8 mouse cellular contexts compared by ENCODE assay signal in genomic region chr2:120348120-120348519, GRCm38 (mm10). TPM values are rescaled to one million over a fixed set of nuclear protein-coding genes. Genes with fewer than 3 reads are reported as not detected.
DNase-seq lines count a peak whose midpoint lies in the region; ATAC-seq lines count a peak whose summit lies in the region.

No protein-coding gene starts in this region.

- no peaks in the 10 kb centered on the region for H3K9me3 ChIP-seq in heart, embryonic 12.5 days (replicated peaks)
- H3K9me3 ChIP-seq in hindbrain, embryonic 14.5 days (ENCODE audit: control insufficient read depth, low read length), result no peaks in the 10 kb centered on the region

- no peaks in the 10 kb centered on the region for H3K27me3 ChIP-seq in heart, embryonic 12.5 days (replicated peaks)
- H3K27me3 ChIP-seq in hindbrain, embryonic 14.5 days (ENCODE audit: control insufficient read depth, insufficient read depth, low read length), result no peaks in the 10 kb centered on the region

- peaks cover 13% of the 10 kb centered on the region for H3K4me1 ChIP-seq in heart, embryonic 12.5 days (replicated peaks)
- 0 out of 2 replicates have a peak, but pooled peaks cover 5% of the 10 kb centered on the region for H3K4me1 ChIP-seq in brown adipose tissue, adult 24 weeks (ENCODE audit: control insufficient read depth, insufficient read depth, insufficient read length, low read length)
- peaks cover 14% of the 10 kb centered on the region for H3K4me1 ChIP-seq in hindbrain, embryonic 14.5 days (replicated peaks; ENCODE audit: control insufficient read depth, insufficient read depth, low read length)

- H3K4me2 ChIP-seq in heart, embryonic 12.5 days, result no peak overlapping the region
- no peak overlapping the region for H3K4me2 ChIP-seq in hindbrain, embryonic 14.5 days (replicated peaks)

- 70% methylated on average over 9 of the region's 9 CpGs for WGBS in heart, embryonic 12.5 days
- 87% methylated on average over 9 of the region's 9 CpGs for WGBS in hindbrain, embryonic 14.5 days

- no peak overlapping the region for H3K27ac ChIP-seq in heart, embryonic 12.5 days (ENCODE audit: poor library complexity, severe bottlenecking)
- peak overlapping the region; percentile 54 for H3K27ac ChIP-seq in brown adipose tissue, adult 24 weeks (replicated peaks; ENCODE audit: low read depth, low read length)
- H3K27ac ChIP-seq in hindbrain, embryonic 14.5 days, result no peak overlapping the region

- no peak overlapping the region for H3K4me3 ChIP-seq in heart, embryonic 12.5 days
- 0 out of 2 replicates have a peak overlapping the region, but pooled peaks have one; percentile 13 for H3K4me3 ChIP-seq in brown adipose tissue, adult 24 weeks (ENCODE audit: insufficient read depth, low read depth, low read length)
- no peak overlapping the region for H3K4me3 ChIP-seq in hindbrain, embryonic 14.5 days (replicated peaks; ENCODE audit: low read length)

- H3K36me3 ChIP-seq in heart, embryonic 12.5 days, result peaks cover 53% of the 10 kb centered on the region
- peaks cover 62% of the 10 kb centered on the region for H3K36me3 ChIP-seq in hindbrain, embryonic 14.5 days (replicated peaks; ENCODE audit: control insufficient read depth, insufficient read depth)

- ATAC-seq in heart, embryonic 12.5 days (ENCODE audit: insufficient number of reproducible peaks, low FRiP score), result no peak
- no peak for ATAC-seq in hindbrain, embryonic 14.5 days (ENCODE audit: low FRiP score)

- DNase-seq in heart, adult 11 months, result peak; percentile 97
- DNase-seq in kidney, postnatal 25 days, result peak; percentile 49 to 75
- DNase-seq in naive thymus-derived CD4-positive, alpha-beta T cell, adult 2 months (ENCODE audit: low read depth), result peak; percentile 40
- DNase-seq in frontal cortex, postnatal 25 days (ENCODE audit: low spot score in 2 of 2), result no peak
- DNase-seq in ovary, postnatal 36 days (ENCODE audit: low spot score), result no peak
- DNase-seq in hindbrain, embryonic 14.5 days (ENCODE audit: low spot score), result no peak

- no peak overlapping the region for H3K9ac ChIP-seq in heart, embryonic 12.5 days
- no peak overlapping the region for H3K9ac ChIP-seq in hindbrain, embryonic 14.5 days

RNA-seq across cellular contexts. Expression of gene Vps39, which starts 4.8 kb away (rescaled TPM):
- 19.9 TPM in 2 replicates for polyA plus RNA-seq in heart, embryonic 12.5 days (2016; fragmentation: Nextera tagmentation; extraction: Ambion mirVana)
- 10.5 and 14.5 TPM in 2 replicates for polyA plus RNA-seq in brown adipose tissue, adult 24 weeks (2012; ENCODE audit: insufficient read depth, insufficient read length, missing spikeins)
- polyA plus RNA-seq in hindbrain, embryonic 14.5 days (2014; fragmentation: Nextera tagmentation; extraction: Ambion mirVana), result 48.3 and 49.9 TPM in 2 replicates

RNA-seq across cellular contexts. Expression of gene Pla2g4f, which starts 34.2 kb away (rescaled TPM):
- polyA plus RNA-seq in heart, embryonic 12.5 days (2016; fragmentation: Nextera tagmentation; extraction: Ambion mirVana), result not detected in 2 replicates
- not detected in 2 replicates for polyA plus RNA-seq in brown adipose tissue, adult 24 weeks (2012; ENCODE audit: insufficient read depth, insufficient read length, missing spikeins)
- not detected in 2 replicates for polyA plus RNA-seq in hindbrain, embryonic 14.5 days (2014; fragmentation: Nextera tagmentation; extraction: Ambion mirVana)

RNA-seq across cellular contexts. Expression of gene Ganc, which starts 55.6 kb away (rescaled TPM):
- polyA plus RNA-seq in heart, embryonic 12.5 days (2016; fragmentation: Nextera tagmentation; extraction: Ambion mirVana), result 10.6 and 10.7 TPM in 2 replicates
- polyA plus RNA-seq in brown adipose tissue, adult 24 weeks (2012; ENCODE audit: insufficient read depth, insufficient read length, missing spikeins), result 30.5 and 43.4 TPM in 2 replicates
- 7.9 and 8.7 TPM in 2 replicates for polyA plus RNA-seq in hindbrain, embryonic 14.5 days (2014; fragmentation: Nextera tagmentation; extraction: Ambion mirVana)

RNA-seq across cellular contexts. Expression of gene Tmem87a, which starts 55.8 kb away (rescaled TPM):
- 6.6 and 7.2 TPM in 2 replicates for polyA plus RNA-seq in heart, embryonic 12.5 days (2016; fragmentation: Nextera tagmentation; extraction: Ambion mirVana)
- 11.0 and 16.9 TPM in 2 replicates for polyA plus RNA-seq in brown adipose tissue, adult 24 weeks (2012; ENCODE audit: insufficient read depth, insufficient read length, missing spikeins)
- 8.9 and 10.6 TPM in 2 replicates for polyA plus RNA-seq in hindbrain, embryonic 14.5 days (2014; fragmentation: Nextera tagmentation; extraction: Ambion mirVana)

RNA-seq across cellular contexts. Expression of gene Pla2g4d, which starts 59.1 kb away (rescaled TPM):
- polyA plus RNA-seq in heart, embryonic 12.5 days (2016; fragmentation: Nextera tagmentation; extraction: Ambion mirVana), result not detected in 2 replicates
- not detected in 2 replicates for polyA plus RNA-seq in brown adipose tissue, adult 24 weeks (2012; ENCODE audit: insufficient read depth, insufficient read length, missing spikeins)
- 0.07 TPM in 1 of 2 replicates, not detected in the other for polyA plus RNA-seq in hindbrain, embryonic 14.5 days (2014; fragmentation: Nextera tagmentation; extraction: Ambion mirVana)

Comparison
In these comparisons a context has a peak if more than half of its experiments do, and no peak if none do; other contexts are left out.
1. DNase-seq: peak in heart, adult 11 months (single experiment), kidney, postnatal 25 days (2 of 2) and naive thymus-derived CD4-positive, alpha-beta T cell, adult 2 months (single experiment); none in frontal cortex, postnatal 25 days (0 of 2), ovary, postnatal 36 days (single experiment) and hindbrain, embryonic 14.5 days (single experiment).